Mouse (Mus musculus) CH12.LX (cell line): ENCODE results near the gene Trmt10c. TPM values are rescaled to one million over a fixed set of nuclear protein-coding genes. Genes with fewer than 3 reads are reported as not detected.

ENCODE experiments used
- DNase-seq: peaks from one replicate; pipeline ENCODE4 v3.0.0-alpha.2; 2013; ENCODE audit errors: extremely low read depth
- H3K27ac ChIP-seq: 2 replicates; pipeline ENCODE4 v1.5.1; 2012; ENCODE audit warnings: low read depth, mild to moderate bottlenecking, control low read depth, moderate library complexity; ENCODE audit not compliant: insufficient read depth
- H3K27me3 ChIP-seq: replicated peaks from 2 replicates; pipeline ENCODE3; 2012; ENCODE audit warnings: inconsistent platforms
- H3K36me3 ChIP-seq, 2 experiments: replicated peaks in 1 of 2; 2 replicates each; pipeline versions ENCODE3 to v1.6.1; 2012; ENCODE audit warnings: inconsistent platforms in 1 of 2, low read length in 1 of 2, mild to moderate bottlenecking in 1 of 2, mixed read lengths in 1 of 2, moderate library complexity in 1 of 2; ENCODE audit not compliant: control insufficient read depth in 1 of 2, insufficient read depth in 1 of 2
- H3K4me1 ChIP-seq, 2 experiments: 2 replicates each; pipeline ENCODE4 v1.6.1; 2012; ENCODE audit warnings: inconsistent platforms in 1 of 2, moderate library complexity in 1 of 2; ENCODE audit not compliant: insufficient read depth in 2 of 2, control insufficient read depth in 1 of 2
- H3K4me2 ChIP-seq: 2 replicates; pipeline ENCODE4 v1.6.1; 2012; ENCODE audit warnings: low read depth, mild to moderate bottlenecking, control low read depth; ENCODE audit not compliant: poor library complexity, insufficient read depth, severe bottlenecking
- H3K4me3 ChIP-seq, 3 experiments: fragments of 150-350 bp in 1 of 3; sonication (generic) in 1 of 3; replicated peaks in 1 of 3; 2 replicates each; pipeline versions ENCODE3 to v1.5.1; 2011 to 2012; ENCODE audit warnings: low read depth in 2 of 3, low read length in 2 of 3, mild to moderate bottlenecking in 2 of 3, moderate library complexity in 2 of 3, control low read depth in 1 of 3, improper control_type of control experiment in 1 of 3, inconsistent platforms in 1 of 3, mixed read lengths in 1 of 3; ENCODE audit not compliant: poor library complexity in 1 of 3
- H3K79me2 ChIP-seq: replicated peaks from 2 replicates; pipeline ENCODE4 v1.6.1; 2012; ENCODE audit warnings: mild to moderate bottlenecking, moderate library complexity; ENCODE audit not compliant: control insufficient read depth, poor library complexity, insufficient read depth, severe bottlenecking; ENCODE audit errors: extremely low read depth
- H3K9ac ChIP-seq: 2 replicates; pipeline ENCODE4 v1.6.1; 2012; ENCODE audit warnings: low read depth, mild to moderate bottlenecking, control low read depth, moderate library complexity; ENCODE audit not compliant: insufficient read depth
- H3K9me3 ChIP-seq: replicated peaks from 2 replicates; pipeline ENCODE3; 2012; ENCODE audit warnings: low read length, inconsistent platforms, mixed read lengths
- BHLHE40 ChIP-seq: IDR thresholded peaks from 2 replicates; pipeline ENCODE4 v1.6.1; 2011; ENCODE audit warnings: mild to moderate bottlenecking, low read depth, low read length, improper control_type of control experiment
- CHD1 ChIP-seq: IDR thresholded peaks from 2 replicates; pipeline ENCODE4 v1.6.1; 2012; ENCODE audit warnings: low read depth, low read length, improper control_type of control experiment, inconsistent platforms
- CHD2 ChIP-seq: IDR thresholded peaks from 2 replicates; pipeline ENCODE4 v1.6.1; 2011; ENCODE audit warnings: low read length, improper control_type of control experiment
- CTCF ChIP-seq, 2 experiments: IDR thresholded peaks in 1 of 2; conservative IDR thresholded peaks in 1 of 2; 2 replicates each; pipeline ENCODE4 v1.5.1; 2011 to 2012; ENCODE audit warnings: low read depth in 2 of 2, low read length in 2 of 2, improper control_type of control experiment in 1 of 2, inconsistent platforms in 1 of 2, mild to moderate bottlenecking in 1 of 2, moderate library complexity in 1 of 2
- E2F4 ChIP-seq: IDR thresholded peaks from 2 replicates; pipeline ENCODE4 v1.6.1; 2011; ENCODE audit warnings: low read depth, low read length, improper control_type of control experiment; ENCODE audit not compliant: insufficient replicate concordance
- ELF1 ChIP-seq: IDR thresholded peaks from 2 replicates; pipeline ENCODE4 v1.6.1; 2014; ENCODE audit warnings: low read depth, mild to moderate bottlenecking, inconsistent platforms, low read length, improper control_type of control experiment
- EP300 ChIP-seq: IDR thresholded peaks from 2 replicates; pipeline ENCODE4 v1.6.1; 2011; ENCODE audit warnings: low read length, improper control_type of control experiment
- ETS1 ChIP-seq: conservative IDR thresholded peaks from 2 replicates; pipeline ENCODE4 v1.6.1; 2012; ENCODE audit warnings: low read depth, mild to moderate bottlenecking, inconsistent platforms, low read length, improper control_type of control experiment, moderate library complexity
- GABPA ChIP-seq: IDR thresholded peaks from 2 replicates; pipeline ENCODE4 v1.6.1; 2012; ENCODE audit warnings: low read depth, low read length, improper control_type of control experiment, inconsistent platforms; ENCODE audit not compliant: insufficient replicate concordance
- HCFC1 ChIP-seq: IDR thresholded peaks from 2 replicates; pipeline ENCODE4 v1.6.1; 2012; ENCODE audit warnings: low read depth, mild to moderate bottlenecking, inconsistent platforms, low read length, improper control_type of control experiment
- IRF4 ChIP-seq: IDR thresholded peaks from 2 replicates; pipeline ENCODE4 v1.6.1; 2014; ENCODE audit warnings: low read depth, mild to moderate bottlenecking, inconsistent platforms, low read length, improper control_type of control experiment
- JUN ChIP-seq: IDR thresholded peaks from 2 replicates; pipeline ENCODE4 v1.6.1; 2011; ENCODE audit warnings: low read depth, mild to moderate bottlenecking, low read length, improper control_type of control experiment, moderate library complexity; ENCODE audit not compliant: insufficient read depth
- JUND ChIP-seq: conservative IDR thresholded peaks from 2 replicates; pipeline ENCODE4 v1.6.1; 2011; ENCODE audit warnings: low read depth, low read length, improper control_type of control experiment
- KAT2A ChIP-seq: IDR thresholded peaks from 2 replicates; pipeline ENCODE4 v1.6.1; 2012; ENCODE audit warnings: low read length, improper control_type of control experiment, inconsistent platforms; ENCODE audit not compliant: insufficient replicate concordance
- MAFK ChIP-seq: IDR thresholded peaks from 2 replicates; pipeline ENCODE4 v1.6.1; 2011; ENCODE audit warnings: low read length, improper control_type of control experiment; ENCODE audit not compliant: insufficient replicate concordance
- MAX ChIP-seq: IDR thresholded peaks from 2 replicates; pipeline ENCODE4 v1.6.1; 2011; ENCODE audit warnings: low read length, improper control_type of control experiment
- MAZ ChIP-seq: IDR thresholded peaks from 2 replicates; pipeline ENCODE4 v1.6.1; 2012; ENCODE audit warnings: low read depth, mild to moderate bottlenecking, inconsistent platforms, low read length, improper control_type of control experiment, moderate library complexity
- MEF2A ChIP-seq: IDR thresholded peaks from 2 replicates; pipeline ENCODE4 v1.6.1; 2014; ENCODE audit warnings: low read depth, mild to moderate bottlenecking, inconsistent platforms, low read length, improper control_type of control experiment, borderline replicate concordance
- MXI1 ChIP-seq: IDR thresholded peaks from 2 replicates; pipeline ENCODE4 v1.6.1; 2011; ENCODE audit warnings: mild to moderate bottlenecking, low read depth, low read length, improper control_type of control experiment
- MYC ChIP-seq: IDR thresholded peaks from 2 replicates; pipeline ENCODE4 v1.6.1; 2011; ENCODE audit warnings: low read depth, mild to moderate bottlenecking, improper control_type of control experiment, low read length
- NELFE ChIP-seq: IDR thresholded peaks from 2 replicates; pipeline ENCODE4 v1.6.1; 2011; ENCODE audit warnings: low read depth, low read length, improper control_type of control experiment
- NRF1 ChIP-seq: IDR thresholded peaks from 2 replicates; pipeline ENCODE4 v1.6.1; 2014; ENCODE audit warnings: low read depth, mild to moderate bottlenecking, inconsistent platforms, low read length, improper control_type of control experiment, moderate library complexity
- POLR2A ChIP-seq: IDR thresholded peaks from 2 replicates; pipeline ENCODE4 v1.6.1; 2011; ENCODE audit warnings: low read depth, mild to moderate bottlenecking, improper control_type of control experiment, low read length
- POLR2AphosphoS2 ChIP-seq: IDR thresholded peaks from 2 replicates; pipeline ENCODE4 v1.6.1; 2011; ENCODE audit warnings: low read depth, low read length, improper control_type of control experiment
- RAD21 ChIP-seq: IDR thresholded peaks from 2 replicates; pipeline ENCODE4 v1.6.1; 2011; ENCODE audit warnings: low read depth, mild to moderate bottlenecking, low read length, improper control_type of control experiment, moderate library complexity
- RCOR1 ChIP-seq: conservative IDR thresholded peaks from 2 replicates; pipeline ENCODE4 v1.6.1; 2012; ENCODE audit warnings: low read depth, mild to moderate bottlenecking, inconsistent platforms, low read length, improper control_type of control experiment
- SIN3A ChIP-seq: IDR thresholded peaks from 2 replicates; pipeline ENCODE4 v1.6.1; 2012; ENCODE audit warnings: low read length, improper control_type of control experiment, inconsistent platforms
- SMC3 ChIP-seq: IDR thresholded peaks from 2 replicates; pipeline ENCODE4 v1.6.1; 2011; ENCODE audit warnings: low read depth, low read length, improper control_type of control experiment
- TBP ChIP-seq: conservative IDR thresholded peaks from 2 replicates; pipeline ENCODE4 v1.6.1; 2011; ENCODE audit warnings: low read depth, low read length, improper control_type of control experiment
- TCF12 ChIP-seq: IDR thresholded peaks from 2 replicates; pipeline ENCODE4 v1.6.1; 2014; ENCODE audit warnings: low read depth, mild to moderate bottlenecking, inconsistent platforms, low read length, improper control_type of control experiment
- UBTF ChIP-seq: IDR thresholded peaks from 2 replicates; pipeline ENCODE4 v1.6.1; 2012; ENCODE audit warnings: low read depth, mild to moderate bottlenecking, inconsistent platforms, low read length, improper control_type of control experiment, moderate library complexity
- USF1 ChIP-seq: IDR thresholded peaks from 2 replicates; pipeline ENCODE4 v1.6.1; 2014; ENCODE audit warnings: low read depth, mild to moderate bottlenecking, inconsistent platforms, low read length, improper control_type of control experiment
- ZC3H11A ChIP-seq: IDR thresholded peaks from 2 replicates; pipeline ENCODE4 v1.6.1; 2012; ENCODE audit warnings: low read depth, mild to moderate bottlenecking, inconsistent platforms, low read length, improper control_type of control experiment
- ZKSCAN1 ChIP-seq: IDR thresholded peaks from 2 replicates; pipeline ENCODE4 v1.6.1; 2012; ENCODE audit warnings: low read depth, inconsistent platforms, low read length, improper control_type of control experiment, borderline replicate concordance
- ZMIZ1 ChIP-seq: IDR thresholded peaks from 2 replicates; pipeline ENCODE4 v1.6.1; 2012; ENCODE audit warnings: low read depth, mild to moderate bottlenecking, inconsistent platforms, low read length, improper control_type of control experiment
- dilution Hi-C: fragments of 300-500 bp; cut with MboI; formaldehyde crosslinking; loops from 2 replicates; pipeline ENCODE4 v1.14.3; 2020; ENCODE audit warnings: low sequenced_read_pairs; ENCODE audit not compliant: extremely low pct_unique_long_range_greater_than_20kb, extremely low pct_ligation_motif_present
- in situ Hi-C: fragments of 300-500 bp; cut with MboI; formaldehyde crosslinking; loops from 3 replicates; pipeline ENCODE4 v1.14.3; 2019; ENCODE audit warnings: low sequenced_read_pairs, low pct_ligation_motif_present, low pct_unique_long_range_greater_than_20kb, mixed read lengths
- polyA plus RNA-seq: library from polyadenylated mRNA; unstranded; fragments of >175 nt; gene quantifications from 2 replicates; pipeline ENCODE4 v1.2.1, GENCODE M21; 2012; ENCODE audit warnings: low read depth; ENCODE audit not compliant: insufficient read length
- total RNA-seq, 2 experiments: library from RNA; depleted of rRNA; stranded (reverse); fragments of 300-350 nt in 1 of 2; fragments of >200 nt in 1 of 2; gene quantifications; 2 replicates each; pipeline ENCODE4 v1.2.3; 2012 to 2014

The Trmt10c gene
- total RNA-seq (2012; rRNA removed) (23.4 and 32.5 TPM in 2 replicates), total RNA-seq (2014; rRNA removed) (63.0 and 63.5 TPM in 2 replicates), polyA plus RNA-seq (26.6 and 30.1 TPM in 2 replicates)

DNA sequence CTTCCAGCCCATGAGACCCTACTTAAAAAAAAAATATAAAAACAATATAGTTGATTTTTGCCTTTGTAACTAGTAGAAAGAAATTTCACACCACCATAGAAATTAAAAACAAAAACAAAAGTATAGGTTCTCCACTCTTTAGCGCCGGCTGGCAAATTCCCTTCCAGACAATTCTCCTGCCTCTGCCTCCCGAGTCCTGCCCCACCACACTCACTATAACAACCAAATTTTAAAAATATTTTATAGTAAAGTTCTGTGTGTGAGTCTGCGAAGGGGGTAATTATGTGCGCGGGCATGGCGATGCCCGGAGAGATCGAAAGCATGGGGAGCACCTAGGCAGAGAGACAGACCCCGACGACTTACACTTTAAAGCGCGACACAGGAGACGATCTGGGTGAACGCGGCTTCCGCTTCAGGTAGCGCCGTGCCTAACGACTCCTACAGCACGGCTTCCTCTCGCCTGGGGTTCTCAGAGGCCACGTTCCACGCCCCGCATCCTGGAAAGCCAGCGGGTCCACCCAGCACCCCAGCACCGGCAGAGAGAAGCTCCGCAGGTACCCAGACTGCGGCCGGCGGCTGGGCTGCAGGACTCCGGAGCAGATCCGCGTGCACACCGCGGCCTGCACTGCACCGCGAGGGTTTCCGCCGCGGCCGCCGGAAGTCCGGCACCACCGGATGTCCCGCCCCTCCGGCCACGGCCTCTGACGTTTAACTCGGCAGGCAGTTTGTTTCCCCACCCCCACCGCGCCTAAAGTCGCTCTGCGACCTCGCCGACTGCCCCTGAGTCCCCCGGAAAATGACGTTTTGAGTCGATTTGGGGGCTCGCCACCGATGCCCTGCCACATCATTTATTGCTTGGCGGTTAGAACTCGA, at the start of gene Trmt10c:
Gene Trmt10c (minus strand): TSS at position 682 of the 873 bp plus-strand sequence.
- Histone ChIP-seq H3K9me3 (no peaks in the 10 kb centered on the region), H3K36me3 (peaks cover 15 to 35% of the 10 kb centered on the region in 2 experiments), H3K27ac (peak within 1 kb of the TSS; percentile 74), H3K9ac (peak within 1 kb of the TSS; percentile 94), H3K4me1 (peaks cover 9 to 41% of the 10 kb centered on the region in 2 experiments), H3K27me3 (no peaks in the 10 kb centered on the region), H3K4me3 (peak within 1 kb of the TSS; percentile 85 to 98 (median 94)), H3K4me2 (peak within 1 kb of the TSS; percentile 97), H3K79me2 (peaks cover 40% of the 10 kb centered on the region)
- in situ Hi-C loops (no loop called here), dilution Hi-C loops (no loop called here)
- TF ChIP-seq TBP: peak; percentile 77; the same call in 1 of the 2 replicates
- 0 out of 2 replicates have a peak, but pooled peaks have one; percentile 45 for TF ChIP-seq NRF1
- TF ChIP-seq GABPA: no peak; the same call in 1 of the 2 replicates
- TF ChIP-seq NELFE: peak; percentile 98
- TF ChIP-seq TCF12: peak; percentile 94
- peak; percentile 98 for TF ChIP-seq POLR2A
- peak; percentile 97 for TF ChIP-seq ZMIZ1
- TF ChIP-seq ELF1: peak; percentile 79
- TF ChIP-seq ETS1: peak; percentile 26; the same call in 1 of the 2 replicates
- TF ChIP-seq CHD2: peak; percentile 95
- TF ChIP-seq USF1: no peak
- no peak for TF ChIP-seq RAD21
- peak; percentile 98 for TF ChIP-seq MXI1
- TF ChIP-seq MYC: no peak; the same call in none of the 2 replicates
- no peak for TF ChIP-seq JUND
- no peak for TF ChIP-seq MAFK
- TF ChIP-seq UBTF: peak; percentile 98
- TF ChIP-seq ZC3H11A: no peak
- TF ChIP-seq POLR2AphosphoS2: peak; percentile 86
- 0 out of 2 replicates have a peak, but pooled peaks have one; percentile 58 for TF ChIP-seq MAZ
- TF ChIP-seq HCFC1: peak; percentile 93
- no peak for TF ChIP-seq SMC3
- TF ChIP-seq KAT2A: peak; percentile 90; the same call in 1 of the 2 replicates
- TF ChIP-seq CTCF (conservative IDR thresholded peaks at IDR 0.05 in 1 of 2, IDR thresholded peaks at IDR 0.05 in 1 of 2; ENCODE audit: low read depth in 2 of 2, low read length in 2 of 2): no peak
- peak; percentile 46; the same call in 1 of the 2 replicates for TF ChIP-seq IRF4
- peak; percentile 92 for TF ChIP-seq MAX
- TF ChIP-seq JUN: no peak; the same call in 1 of the 2 replicates
- peak; percentile 50; the same call in 1 of the 2 replicates for TF ChIP-seq BHLHE40
- no peak for TF ChIP-seq EP300
- peak; percentile 96 for TF ChIP-seq SIN3A
- TF ChIP-seq ZKSCAN1: no peak
- no peak for TF ChIP-seq E2F4
- peak; percentile 90 for TF ChIP-seq RCOR1
- TF ChIP-seq MEF2A: peak; percentile 35
- peak; percentile 93; the same call in 1 of the 2 replicates for TF ChIP-seq CHD1
- peak; percentile 98 for DNase-seq
